Mouse (Mus musculus) stomach, postnatal 0 days (tissue): ENCODE data around the gene Pnpla3. TPM values are rescaled to one million over a fixed set of nuclear protein-coding genes. Genes with fewer than 3 reads are reported as not detected.
A peak's percentile ranks its signal among the peaks of the same experiment; 100 is the strongest.

Source experiments
- ATAC-seq: fragments of 200-750 bp; cut with Nextera tagmentation; 2 replicates; pipeline ENCODE4 v1.8.0; 2017; ENCODE audit not compliant: low FRiP score, low TSS enrichment
- DNase-seq: peaks from one replicate; pipeline ENCODE4 v3.0.0-alpha.2; 2016; ENCODE audit warnings: low spot score
- H3K27ac ChIP-seq: fragments of 300-500 bp; sonication (generic); replicated peaks from 2 replicates; pipeline ENCODE4 v1.5.1; 2014; ENCODE audit warnings: mild to moderate bottlenecking, control low read depth
- H3K27me3 ChIP-seq: fragments of 300-500 bp; sonication (generic); 2 replicates; pipeline ENCODE4 v1.6.1; 2014; ENCODE audit warnings: low read length; ENCODE audit not compliant: control insufficient read depth, insufficient read depth
- H3K36me3 ChIP-seq: fragments of 300-500 bp; sonication (generic); 2 replicates; pipeline ENCODE4 v1.6.1; 2014; ENCODE audit warnings: low read length, mixed read lengths; ENCODE audit not compliant: control insufficient read depth, insufficient read depth
- H3K4me1 ChIP-seq: fragments of 300-500 bp; sonication (generic); replicated peaks from 2 replicates; pipeline ENCODE4 v1.6.1; 2014; ENCODE audit warnings: antibody characterized with exemption; ENCODE audit not compliant: control insufficient read depth, insufficient read depth
- H3K4me2 ChIP-seq: fragments of 300-500 bp; sonication (generic); replicated peaks from 2 replicates; pipeline ENCODE4 v1.6.1; 2014; ENCODE audit warnings: low read depth, mild to moderate bottlenecking, control low read depth, moderate library complexity
- H3K4me3 ChIP-seq: fragments of 300-500 bp; sonication (generic); 2 replicates; pipeline ENCODE4 v1.5.1; 2014; ENCODE audit warnings: low read depth, low read length, control low read depth
- H3K9ac ChIP-seq: fragments of 300-500 bp; sonication (generic); 2 replicates; pipeline ENCODE4 v1.6.1; 2014; ENCODE audit warnings: mild to moderate bottlenecking, low read length, control low read depth, mixed read lengths
- H3K9me3 ChIP-seq: fragments of 300-500 bp; sonication (generic); 2 replicates; pipeline ENCODE4 v1.6.1; 2016; ENCODE audit warnings: low read length; ENCODE audit not compliant: control insufficient read depth
- CTCF ChIP-seq: IDR thresholded peaks from 2 replicates; pipeline ENCODE4 v1.5.1; 2016; ENCODE audit warnings: antibody characterized with exemption, low read depth, mild to moderate bottlenecking, moderate library complexity
- EP300 ChIP-seq: optimal IDR thresholded peaks from 2 replicates; pipeline ENCODE3; 2016; ENCODE audit warnings: antibody characterized with exemption
- WGBS: fragments of 180-500 bp; shearing (Covaris S2); extraction: QIAGEN DNeasy Blood & Tissue Kit; methylation state at CpG from one replicate; pipeline ENCODE4 v1.1.7; 2014; 5-methylcytosine and 5-hydroxymethylcytosine counted together
- polyA plus RNA-seq: library from polyadenylated mRNA; unstranded; fragments of >200 nt; fragmentation: Nextera tagmentation; extraction: Ambion mirVana; gene quantifications from 2 replicates; pipeline ENCODE4 v1.2.1, GENCODE M21; 2015

Pnpla3 gene
- polyA plus RNA-seq, 1 experiment from 2014 or later: 3.0 TPM

DNA sequence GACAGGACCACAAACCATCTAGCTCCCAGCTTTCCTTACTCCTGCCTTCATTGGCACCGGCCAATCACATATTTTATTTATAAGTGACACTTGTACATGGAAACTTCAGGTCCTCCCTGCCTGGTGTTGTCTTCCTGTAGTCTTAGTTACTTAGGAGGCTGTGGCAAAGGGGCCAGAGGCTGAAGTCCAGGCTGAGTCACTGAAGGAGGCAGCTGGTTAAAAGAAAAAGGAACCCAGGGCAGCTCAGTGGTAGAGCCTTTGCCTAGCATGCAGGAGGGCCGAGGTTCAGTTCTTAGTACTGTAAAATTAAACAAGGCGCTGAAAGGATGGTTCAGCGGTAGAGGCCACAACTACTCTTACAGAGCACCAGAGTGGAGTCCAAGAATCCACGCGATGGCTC is 819 bp upstream of the Pnpla3 start:
- no peak for TF ChIP-seq EP300
- TF ChIP-seq CTCF: no peak
- Histone ChIP-seq H3K4me2 (no peak overlapping the region), H3K27ac (no peak overlapping the region), H3K27me3 (no peaks in the 10 kb centered on the region), H3K36me3 (no peaks in the 10 kb centered on the region), H3K9me3 (no peaks in the 10 kb centered on the region), H3K9ac (no peak overlapping the region), H3K4me3 (no peak overlapping the region), H3K4me1 (no peaks in the 10 kb centered on the region; the same call in 1 of the 2 replicates)
- DNase-seq (peak; percentile 26), ATAC-seq (peak; percentile 57)
- WGBS: 71% methylated on average over 6 of the region's 6 CpGs

DNA sequence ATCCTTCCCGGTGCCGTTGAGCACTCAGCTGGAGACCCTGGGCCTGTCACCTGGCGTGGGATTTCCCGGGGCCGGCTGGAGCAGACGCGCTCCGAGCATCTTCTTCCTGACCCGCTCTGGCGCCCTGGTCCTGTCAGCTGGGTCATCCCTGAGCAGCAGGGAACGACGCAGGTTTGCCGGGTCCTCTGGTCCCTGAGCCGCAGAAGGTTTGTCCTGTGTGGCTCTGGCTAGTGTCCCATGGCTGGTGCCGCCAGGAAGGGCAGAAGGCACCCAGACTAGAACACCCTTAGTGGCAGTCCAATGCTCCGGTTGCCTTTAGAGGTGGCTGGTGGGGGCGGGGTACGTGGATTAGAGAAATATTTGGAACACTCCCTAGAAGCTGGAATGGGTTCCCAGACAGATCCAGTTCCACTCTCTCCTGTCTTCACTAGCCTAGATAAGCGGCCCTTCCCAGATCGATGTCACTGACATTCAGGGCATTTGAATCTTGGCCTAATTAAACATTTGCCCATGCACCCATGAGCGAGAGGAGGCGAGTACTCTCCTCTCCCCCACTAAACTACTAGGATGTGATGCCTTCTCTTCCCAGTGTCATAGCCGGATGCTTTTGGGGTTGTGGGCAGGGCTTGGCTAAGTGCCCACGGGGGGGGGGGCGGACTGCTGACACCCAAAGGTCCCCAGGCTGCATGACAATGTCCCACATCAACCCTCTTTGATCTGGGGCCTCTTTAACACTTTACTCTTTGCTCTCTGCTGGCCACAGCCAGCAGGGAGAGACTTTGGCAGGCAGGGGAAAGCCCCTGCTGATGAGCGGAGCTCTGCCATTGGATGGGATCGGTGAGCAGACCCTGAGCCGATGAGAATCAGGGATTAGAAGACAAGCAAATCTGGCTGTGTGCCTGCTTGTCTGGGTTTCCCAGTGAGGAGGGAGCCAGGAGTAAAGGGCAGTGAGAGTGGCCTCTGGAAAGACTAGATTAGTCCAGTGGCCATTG is 829 bp downstream of the Pnpla3 start:
- Histone ChIP-seq H3K27ac (no peak overlapping the region; the same call in 1 of the 2 replicates), H3K27me3 (no peaks in the 10 kb centered on the region), H3K9me3 (no peaks in the 10 kb centered on the region), H3K4me1 (no peaks in the 10 kb centered on the region; the same call in 1 of the 2 replicates), H3K4me3 (peak overlapping the region; percentile 43), H3K9ac (peak overlapping the region; percentile 53), H3K4me2 (peak overlapping the region; percentile 85), H3K36me3 (no peaks in the 10 kb centered on the region)
- TF ChIP-seq EP300 (no peak), CTCF (no peak)
- WGBS: 2% methylated on average over 28 of the region's 28 CpGs
- DNase-seq (no peak), ATAC-seq (peak; percentile 15)

DNA sequence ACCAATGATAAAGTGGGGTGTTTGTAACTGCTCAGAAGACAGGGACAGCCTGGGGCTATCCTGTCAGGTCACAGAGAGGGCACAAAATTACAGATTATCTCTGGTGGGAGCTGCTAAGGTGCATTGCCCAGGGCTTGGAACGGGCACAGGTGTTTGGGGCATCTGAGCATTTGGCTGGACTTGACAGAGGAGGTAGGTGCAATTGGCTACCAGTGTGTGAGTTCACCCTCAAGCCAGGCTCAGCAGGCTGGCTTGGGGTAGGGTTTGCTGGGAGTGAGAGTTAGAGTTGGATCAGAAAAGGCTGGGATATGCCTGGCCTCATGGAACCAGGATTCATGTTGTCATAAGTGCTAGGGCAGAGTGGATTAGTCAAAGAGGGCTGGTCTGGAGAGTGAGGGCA is 1.9 kb downstream of the Pnpla3 start:
- no peak overlapping the region for H3K9ac ChIP-seq
- 71% methylated on average over 1 of the region's 1 CpGs for WGBS
- no peaks in the 10 kb centered on the region for H3K36me3 ChIP-seq
- no peaks in the 10 kb centered on the region for H3K9me3 ChIP-seq
- no peak for DNase-seq
- H3K4me2 ChIP-seq: no peak overlapping the region
- H3K4me1 ChIP-seq: no peaks in the 10 kb centered on the region; the same call in 1 of the 2 replicates
- no peak overlapping the region for H3K4me3 ChIP-seq
- TF ChIP-seq EP300 (no peak), CTCF (no peak)
- no peak for ATAC-seq
- H3K27me3 ChIP-seq: no peaks in the 10 kb centered on the region
- H3K27ac ChIP-seq: no peak overlapping the region

DNA sequence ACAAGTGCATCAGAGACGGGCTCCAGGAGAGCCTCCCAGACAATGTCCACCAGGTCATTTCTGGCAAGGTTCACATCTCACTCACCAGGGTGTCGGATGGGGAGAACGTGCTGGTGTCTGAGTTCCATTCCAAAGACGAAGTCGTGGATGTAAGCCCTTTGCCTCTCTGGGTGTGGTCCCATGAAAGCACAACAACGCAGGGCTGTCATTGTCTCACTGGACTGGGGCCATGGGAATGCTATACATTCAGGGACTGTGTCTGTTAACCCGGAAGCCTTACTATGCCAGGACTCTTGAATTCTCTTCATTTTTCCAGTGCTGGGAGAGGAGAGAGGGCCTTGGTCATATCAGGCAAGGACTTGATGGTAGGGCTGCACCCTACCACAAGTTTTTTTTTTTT is 3.5 kb downstream of the Pnpla3 start:
- Histone ChIP-seq H3K4me2 (no peak overlapping the region), H3K27me3 (no peaks in the 10 kb centered on the region), H3K4me1 (no peaks in the 10 kb centered on the region; the same call in 1 of the 2 replicates), H3K9ac (no peak overlapping the region), H3K36me3 (no peaks in the 10 kb centered on the region), H3K4me3 (no peak overlapping the region), H3K27ac (no peak overlapping the region), H3K9me3 (no peaks in the 10 kb centered on the region)
- WGBS: 78% methylated on average over 7 of the region's 7 CpGs
- TF ChIP-seq EP300 (no peak), CTCF (no peak)
- ATAC-seq (no peak), DNase-seq (no peak)

DNA sequence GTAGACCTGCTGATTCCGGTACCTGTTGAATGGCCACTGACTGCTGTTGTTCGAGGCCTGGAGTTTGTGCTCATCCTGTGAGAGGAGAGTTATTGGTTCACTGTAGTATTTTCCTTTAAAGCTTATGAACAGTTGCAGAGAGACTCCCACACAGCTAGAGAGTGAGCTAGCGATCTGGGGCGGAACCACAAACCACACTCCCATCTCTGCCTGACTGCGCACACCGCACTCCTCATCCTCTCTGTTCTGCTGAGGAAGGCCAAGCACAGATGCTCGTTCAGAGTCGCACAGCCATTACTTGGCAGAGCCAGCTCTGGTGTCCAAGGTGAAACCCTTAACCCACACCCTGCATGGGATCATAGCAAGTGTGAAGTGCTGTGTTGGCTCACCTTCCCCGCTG is 11.1 kb downstream of the Pnpla3 start:
- Histone ChIP-seq H3K4me3 (no peak overlapping the region), H3K36me3 (no peaks in the 10 kb centered on the region), H3K4me1 (no peaks in the 10 kb centered on the region), H3K4me2 (no peak overlapping the region), H3K9ac (no peak overlapping the region), H3K27me3 (no peaks in the 10 kb centered on the region), H3K27ac (no peak overlapping the region), H3K9me3 (no peaks in the 10 kb centered on the region)
- TF ChIP-seq CTCF (no peak), EP300 (no peak)
- ATAC-seq: no peak
- 93% methylated on average over 9 of the region's 9 CpGs for WGBS
- no peak for DNase-seq

DNA sequence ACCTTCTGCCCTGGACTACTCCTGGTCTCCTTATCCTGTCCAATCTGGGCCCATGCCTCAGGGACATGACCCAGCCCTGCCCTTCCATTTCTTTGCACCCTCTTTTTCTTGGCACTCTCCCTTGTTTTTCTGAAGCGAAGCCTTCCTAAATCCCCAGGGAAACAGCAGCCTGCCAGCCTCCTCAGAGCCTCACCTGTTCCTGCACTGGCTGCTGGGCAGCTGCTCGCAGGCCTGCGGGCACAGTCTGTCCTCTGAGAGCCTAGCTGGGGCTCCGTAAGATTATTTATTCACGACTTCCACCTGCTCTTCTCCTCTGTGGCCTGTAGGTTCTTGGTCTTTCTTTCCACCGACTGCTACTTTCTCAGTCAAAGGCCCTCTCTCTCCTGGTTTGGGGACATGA is 14.4 kb downstream of the Pnpla3 start:
- no peak overlapping the region for H3K27ac ChIP-seq
- TF ChIP-seq CTCF (no peak), EP300 (no peak)
- H3K4me1 ChIP-seq: no peaks in the 10 kb centered on the region
- H3K9ac ChIP-seq: no peak overlapping the region
- no peaks in the 10 kb centered on the region for H3K9me3 ChIP-seq
- no peak overlapping the region for H3K4me3 ChIP-seq
- DNase-seq (no peak), ATAC-seq (no peak)
- H3K4me2 ChIP-seq: no peak overlapping the region
- WGBS: 58% methylated on average over 6 of the region's 6 CpGs
- no peaks in the 10 kb centered on the region for H3K36me3 ChIP-seq
- no peaks in the 10 kb centered on the region for H3K27me3 ChIP-seq
